Mouse (Mus musculus): Measurements from ENCODE around the gene Pfdn5. TPM values are rescaled to one million over a fixed set of nuclear protein-coding genes. Genes with fewer than 3 reads are reported as not detected.

The Pfdn5 gene
- polyA plus RNA-seq, 1 experiment = 476 TPM

GRCm38 (mm10) chr15:102295633-102296367 is 30.1 kb upstream of the Pfdn5 start, which contains the start of gene Espl1:
Gene Espl1 (plus strand): TSS chr15:102296266.
- peak within 1 kb of the TSS; percentile 99 for H3K4me2 ChIP-seq (ENCODE audit: low read depth)
- peak; percentile 95 for TF ChIP-seq POLR2A (IDR thresholded peaks at IDR 0.05; ENCODE audit: insufficient read length, low read depth)
- TF ChIP-seq MYOG (IDR thresholded peaks at IDR 0.05; ENCODE audit: control insufficient read depth in 1 of 3, insufficient read depth in 1 of 3, insufficient read length in 2 of 3, low read depth in 2 of 3) = no peak
- peak; percentile 16 for TF ChIP-seq SRF (IDR thresholded peaks at IDR 0.05; ENCODE audit: control insufficient read depth, insufficient read length, low read depth)
- TF ChIP-seq MYOD1 (IDR thresholded peaks at IDR 0.05; ENCODE audit: control insufficient read depth in 1 of 3, insufficient read length in 2 of 3, low read depth in 2 of 3) = peak in 2 of 3 experiments; percentile 0 to 15
- peak; percentile 100 for TF ChIP-seq USF1 (IDR thresholded peaks at IDR 0.05; ENCODE audit: low read depth)
- TF ChIP-seq E2F4 (IDR thresholded peaks at IDR 0.05; ENCODE audit: insufficient read depth) = peak; percentile 99
- TF ChIP-seq POLR2AphosphoS2 (IDR thresholded peaks at IDR 0.05; ENCODE audit: insufficient read length, low read depth) = peak; percentile 92
- no peak for TF ChIP-seq CEBPB (IDR thresholded peaks at IDR 0.05; ENCODE audit: insufficient read depth, poor library complexity, severe bottlenecking)
- H3K27me3 ChIP-seq (ENCODE audit: control insufficient read depth, insufficient read depth, insufficient read length) = no peaks in the 10 kb centered on the region
- H3ac ChIP-seq (ENCODE audit: control insufficient read depth, insufficient read length) = peak within 1 kb of the TSS; percentile 38
- H3K36me3 ChIP-seq (ENCODE audit: control insufficient read depth, insufficient read depth) = peaks cover 11% of the 10 kb centered on the region
- H3K79me2 ChIP-seq (ENCODE audit: control insufficient read depth, insufficient read depth) = peaks cover 24% of the 10 kb centered on the region
- H3K4me3 ChIP-seq = peak within 1 kb of the TSS; percentile 75

DNA sequence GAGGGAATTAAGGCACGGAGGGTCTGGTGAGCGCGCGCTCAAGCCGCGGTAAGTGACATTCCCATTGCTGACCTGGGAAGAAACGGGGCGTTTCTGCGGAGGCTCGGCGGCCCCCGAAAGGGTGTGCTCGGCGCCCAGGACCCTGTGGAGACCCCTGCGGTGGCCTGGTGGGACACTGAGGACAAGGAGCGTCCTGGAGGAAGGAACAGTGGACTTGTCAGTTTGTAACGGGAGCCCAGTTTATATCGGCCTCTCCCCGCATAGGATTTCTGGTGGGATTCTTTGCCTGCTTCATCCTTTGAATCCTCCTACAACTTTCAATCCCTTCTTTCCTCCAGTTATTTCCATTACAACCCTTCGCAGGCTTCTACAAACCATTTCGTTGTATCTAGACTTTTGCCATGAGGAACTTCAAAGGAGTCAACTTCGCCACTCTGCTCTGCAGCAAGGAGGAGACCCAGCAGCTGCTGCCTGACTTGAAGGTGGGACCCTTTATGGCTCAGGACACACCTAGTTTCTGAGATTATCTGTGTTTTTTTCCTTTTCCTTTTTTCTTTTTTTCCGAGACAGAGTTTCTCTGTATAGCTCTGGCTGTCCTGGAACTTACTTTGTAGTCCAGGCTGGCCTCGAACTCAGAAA is 29.4 kb upstream of the Pfdn5 start:
- no peak for TF ChIP-seq TCF3 (IDR thresholded peaks at IDR 0.05; ENCODE audit: insufficient read length, low read depth)
- peak; percentile 1 for TF ChIP-seq SRF (IDR thresholded peaks at IDR 0.05; ENCODE audit: control insufficient read depth, insufficient read length, low read depth)
- TF ChIP-seq MYOG (IDR thresholded peaks at IDR 0.05; ENCODE audit: control insufficient read depth in 1 of 3, insufficient read depth in 1 of 3, insufficient read length in 2 of 3, low read depth in 2 of 3) = no peak
- TF ChIP-seq MYOD1 (IDR thresholded peaks at IDR 0.05; ENCODE audit: control insufficient read depth in 1 of 3, insufficient read length in 2 of 3, low read depth in 2 of 3) = peak in 1 of 3 experiments; percentile 0
- no peak for TF ChIP-seq CEBPB (IDR thresholded peaks at IDR 0.05; ENCODE audit: insufficient read depth, poor library complexity, severe bottlenecking)
- TF ChIP-seq POLR2AphosphoS2 (IDR thresholded peaks at IDR 0.05; ENCODE audit: insufficient read length, low read depth) = no peak
- TF ChIP-seq MAX (IDR thresholded peaks at IDR 0.05; ENCODE audit: low read depth) = no peak
- no peak for TF ChIP-seq USF1 (IDR thresholded peaks at IDR 0.05; ENCODE audit: low read depth)
- TF ChIP-seq POLR2A (IDR thresholded peaks at IDR 0.05; ENCODE audit: insufficient read length, low read depth) = no peak
- Histone ChIP-seq H3K36me3 (ENCODE audit: control insufficient read depth, insufficient read depth) (peaks cover 16% of the 10 kb centered on the region), H3K79me2 (ENCODE audit: control insufficient read depth, insufficient read depth) (peaks cover 24% of the 10 kb centered on the region), H3ac (ENCODE audit: control insufficient read depth, insufficient read length) (peak overlapping the region; percentile 38), H3K27me3 (ENCODE audit: control insufficient read depth, insufficient read depth, insufficient read length) (no peaks in the 10 kb centered on the region), H3K4me2 (ENCODE audit: low read depth) (peak overlapping the region; percentile 99), H3K4me3 (peak overlapping the region; percentile 75)

- H3K4me2 ChIP-seq (ENCODE audit: low read depth) = no peak overlapping the region
- no peak for TF ChIP-seq TCF3 (IDR thresholded peaks at IDR 0.05; ENCODE audit: insufficient read length, low read depth)
- TF ChIP-seq TCF12 (IDR thresholded peaks at IDR 0.05; ENCODE audit: insufficient read depth, poor library complexity, severe bottlenecking) = no peak
- TF ChIP-seq MYOG (IDR thresholded peaks at IDR 0.05; ENCODE audit: control insufficient read depth in 1 of 3, insufficient read depth in 1 of 3, insufficient read length in 2 of 3, low read depth in 2 of 3) = no peak
- no peak for TF ChIP-seq POLR2AphosphoS2 (IDR thresholded peaks at IDR 0.05; ENCODE audit: insufficient read length, low read depth)
- TF ChIP-seq MAX (IDR thresholded peaks at IDR 0.05; ENCODE audit: low read depth) = no peak
- no peak for TF ChIP-seq E2F4 (IDR thresholded peaks at IDR 0.05; ENCODE audit: insufficient read depth)
- no peak for TF ChIP-seq POLR2A (IDR thresholded peaks at IDR 0.05; ENCODE audit: insufficient read length, low read depth)
- no peak for TF ChIP-seq SRF (IDR thresholded peaks at IDR 0.05; ENCODE audit: control insufficient read depth, insufficient read length, low read depth)
- no peaks in the 10 kb centered on the region for H3K27me3 ChIP-seq (ENCODE audit: control insufficient read depth, insufficient read depth, insufficient read length)
Measured at GRCm38 (mm10) chr15:102302542-102302941, 23.4 kb upstream of the Pfdn5 start.

GRCm38 (mm10) chr15:102308717-102309116 is 17.2 kb upstream of the Pfdn5 start:
- Histone ChIP-seq H3ac (ENCODE audit: control insufficient read depth, insufficient read length) (no peak overlapping the region), H3K4me2 (ENCODE audit: low read depth) (no peak overlapping the region), H3K36me3 (ENCODE audit: control insufficient read depth, insufficient read depth) (peaks cover 58% of the 10 kb centered on the region), H3K27me3 (ENCODE audit: control insufficient read depth, insufficient read depth, insufficient read length) (no peaks in the 10 kb centered on the region), H3K4me3 (no peak overlapping the region), H3K79me2 (ENCODE audit: control insufficient read depth, insufficient read depth) (no peaks in the 10 kb centered on the region)
- TF ChIP-seq TCF12 (IDR thresholded peaks at IDR 0.05; ENCODE audit: insufficient read depth, poor library complexity, severe bottlenecking) (no peak), REST (IDR thresholded peaks at IDR 0.05; ENCODE audit: insufficient read depth, insufficient read length) (no peak), MAX (IDR thresholded peaks at IDR 0.05; ENCODE audit: low read depth) (no peak), MYOD1 (IDR thresholded peaks at IDR 0.05; ENCODE audit: control insufficient read depth in 1 of 3, insufficient read length in 2 of 3, low read depth in 2 of 3) (no peak), SRF (IDR thresholded peaks at IDR 0.05; ENCODE audit: control insufficient read depth, insufficient read length, low read depth) (no peak), USF1 (IDR thresholded peaks at IDR 0.05; ENCODE audit: low read depth) (no peak), POLR2AphosphoS2 (IDR thresholded peaks at IDR 0.05; ENCODE audit: insufficient read length, low read depth) (no peak), E2F4 (IDR thresholded peaks at IDR 0.05; ENCODE audit: insufficient read depth) (no peak), MYOG (IDR thresholded peaks at IDR 0.05; ENCODE audit: control insufficient read depth in 1 of 3, insufficient read depth in 1 of 3, insufficient read length in 2 of 3, low read depth in 2 of 3) (no peak), TCF3 (IDR thresholded peaks at IDR 0.05; ENCODE audit: insufficient read length, low read depth) (no peak), POLR2A (IDR thresholded peaks at IDR 0.05; ENCODE audit: insufficient read length, low read depth) (no peak)

More at GRCm38 (mm10) chr15:102302542-102302941, 23.4 kb upstream of the Pfdn5 start:
- H3K4me3 ChIP-seq = no peak overlapping the region
- H3K36me3 ChIP-seq (ENCODE audit: control insufficient read depth, insufficient read depth) = peaks cover 41% of the 10 kb centered on the region
- peaks cover 12% of the 10 kb centered on the region for H3K79me2 ChIP-seq (ENCODE audit: control insufficient read depth, insufficient read depth)
- H3ac ChIP-seq (ENCODE audit: control insufficient read depth, insufficient read length) = no peak overlapping the region

Measured in myocyte (in vitro differentiated cells).